Mouse (Mus musculus): ENCODE results near the gene C1galt1. TPM values are rescaled to one million over a fixed set of nuclear protein-coding genes. Genes with fewer than 3 reads are reported as not detected.
A peak's percentile ranks its signal among the peaks of the same experiment; 100 is the strongest.

Gene C1galt1
- 3.4 and 3.5 TPM in 2 replicates for polyA plus RNA-seq (2016; fragmentation: Nextera tagmentation; extraction: Ambion mirVana)

- 3% methylated on average over 76 of the region's 93 CpGs for WGBS
- DNase-seq (ENCODE audit: low spot score), result no peak
Observed at GRCm38 (mm10) chr6:7844802-7845679, at the start of gene C1galt1. Gene C1galt1 (plus strand): TSS chr6:7844842.

GRCm38 (mm10) chr6:7799969-7800368 lies 44.7 kb upstream of the C1galt1 start:
- Histone ChIP-seq H3K9me3 (no peaks in the 10 kb centered on the region), H3K4me1 (no peaks in the 10 kb centered on the region), H3K27ac (no peak overlapping the region), H3K36me3 (no peaks in the 10 kb centered on the region), H3K4me3 (no peak overlapping the region), H3K27me3 (ENCODE audit: insufficient read depth, poor library complexity, severe bottlenecking) (no peaks in the 10 kb centered on the region)
- no peak for DNase-seq (ENCODE audit: low spot score)
- WGBS, result 81% methylated on average over 6 of the region's 6 CpGs

More at GRCm38 (mm10) chr6:7844802-7845679, at the start of gene C1galt1:
- Histone ChIP-seq H3K4me3 (peak within 1 kb of the TSS; percentile 89), H3K9me3 (no peaks in the 10 kb centered on the region), H3K27me3 (ENCODE audit: insufficient read depth, poor library complexity, severe bottlenecking) (no peaks in the 10 kb centered on the region), H3K27ac (peak within 1 kb of the TSS; percentile 98), H3K4me1 (peaks cover 23% of the 10 kb centered on the region), H3K36me3 (no peaks in the 10 kb centered on the region)

GRCm38 (mm10) chr6:7803765-7804542 lies 40.7 kb upstream of the C1galt1 start:
- Histone ChIP-seq H3K9me3 (no peaks in the 10 kb centered on the region), H3K27me3 (ENCODE audit: insufficient read depth, poor library complexity, severe bottlenecking) (no peaks in the 10 kb centered on the region), H3K4me3 (no peak overlapping the region), H3K27ac (no peak overlapping the region), H3K36me3 (no peaks in the 10 kb centered on the region), H3K4me1 (no peaks in the 10 kb centered on the region)
- WGBS, result 80% methylated on average over 9 of the region's 9 CpGs
- no peak for DNase-seq (ENCODE audit: low spot score)

GRCm38 (mm10) chr6:7814146-7814545 lies 30.5 kb upstream of the C1galt1 start:
- 45% methylated on average over 2 of the region's 2 CpGs for WGBS
- H3K36me3 ChIP-seq, result no peaks in the 10 kb centered on the region
- H3K9me3 ChIP-seq, result no peaks in the 10 kb centered on the region
- H3K27me3 ChIP-seq (ENCODE audit: insufficient read depth, poor library complexity, severe bottlenecking), result no peaks in the 10 kb centered on the region
- no peak overlapping the region for H3K4me3 ChIP-seq
- H3K27ac ChIP-seq, result no peak overlapping the region
- no peak for DNase-seq (ENCODE audit: low spot score)
- H3K4me1 ChIP-seq, result no peaks in the 10 kb centered on the region; the same call in 1 of the 2 replicates

GRCm38 (mm10) chr6:7816233-7816632 lies 28.4 kb upstream of the C1galt1 start:
- Histone ChIP-seq H3K4me3 (no peak overlapping the region), H3K27me3 (ENCODE audit: insufficient read depth, poor library complexity, severe bottlenecking) (no peaks in the 10 kb centered on the region), H3K9me3 (no peaks in the 10 kb centered on the region), H3K4me1 (no peaks in the 10 kb centered on the region), H3K27ac (no peak overlapping the region), H3K36me3 (no peaks in the 10 kb centered on the region)
- DNase-seq (ENCODE audit: low spot score), result no peak
- 86% methylated on average over 5 of the region's 5 CpGs for WGBS

- H3K27me3 ChIP-seq (ENCODE audit: insufficient read depth, poor library complexity, severe bottlenecking), result no peaks in the 10 kb centered on the region
- no peaks in the 10 kb centered on the region for H3K36me3 ChIP-seq
- DNase-seq (ENCODE audit: low spot score), result no peak
- no peaks in the 10 kb centered on the region for H3K4me1 ChIP-seq
- H3K9me3 ChIP-seq, result no peaks in the 10 kb centered on the region
- H3K4me3 ChIP-seq, result no peak overlapping the region
- H3K27ac ChIP-seq, result no peak overlapping the region
- WGBS, result 59% methylated on average over 6 of the region's 6 CpGs
Observed at GRCm38 (mm10) chr6:7822688-7823087, 22.0 kb upstream of the C1galt1 start.

GRCm38 (mm10) chr6:7830793-7831192 lies 13.8 kb upstream of the C1galt1 start:
- Histone ChIP-seq H3K36me3 (no peaks in the 10 kb centered on the region), H3K27ac (no peak overlapping the region), H3K9me3 (no peaks in the 10 kb centered on the region), H3K4me1 (no peaks in the 10 kb centered on the region), H3K27me3 (ENCODE audit: insufficient read depth, poor library complexity, severe bottlenecking) (no peaks in the 10 kb centered on the region), H3K4me3 (no peak overlapping the region)
- WGBS, result 72% methylated on average over 8 of the region's 8 CpGs
- DNase-seq (ENCODE audit: low spot score), result no peak

GRCm38 (mm10) chr6:7832564-7833175 lies 12.0 kb upstream of the C1galt1 start:
- Histone ChIP-seq H3K4me3 (no peak overlapping the region), H3K27me3 (ENCODE audit: insufficient read depth, poor library complexity, severe bottlenecking) (no peaks in the 10 kb centered on the region), H3K9me3 (no peaks in the 10 kb centered on the region), H3K27ac (no peak overlapping the region), H3K4me1 (no peaks in the 10 kb centered on the region), H3K36me3 (no peaks in the 10 kb centered on the region)
- no peak for DNase-seq (ENCODE audit: low spot score)
- 88% methylated on average over 6 of the region's 6 CpGs for WGBS

- H3K9me3 ChIP-seq, result no peaks in the 10 kb centered on the region
- WGBS, result 68% methylated on average over 10 of the region's 10 CpGs
- no peaks in the 10 kb centered on the region for H3K36me3 ChIP-seq
- H3K27me3 ChIP-seq (ENCODE audit: insufficient read depth, poor library complexity, severe bottlenecking), result no peaks in the 10 kb centered on the region
- DNase-seq (ENCODE audit: low spot score), result no peak
- H3K4me1 ChIP-seq, result peaks cover 22% of the 10 kb centered on the region
- H3K4me3 ChIP-seq, result peak overlapping the region; percentile 89
- peak overlapping the region; percentile 62; the same call in 1 of the 2 replicates for H3K27ac ChIP-seq
Observed at GRCm38 (mm10) chr6:7843726-7844411, 773 bp upstream of the C1galt1 start.

GRCm38 (mm10) chr6:7844412-7844801 lies 235 bp upstream of the C1galt1 start:
- Histone ChIP-seq H3K4me1 (peaks cover 23% of the 10 kb centered on the region), H3K27me3 (ENCODE audit: insufficient read depth, poor library complexity, severe bottlenecking) (no peaks in the 10 kb centered on the region), H3K27ac (peak overlapping the region; percentile 98), H3K36me3 (no peaks in the 10 kb centered on the region), H3K4me3 (peak overlapping the region; percentile 89), H3K9me3 (no peaks in the 10 kb centered on the region)
- under 1% methylated on average over 30 of the region's 33 CpGs for WGBS
- peak; percentile 98 for DNase-seq (ENCODE audit: low spot score)

GRCm38 (mm10) chr6:7845680-7846017 lies 1.0 kb downstream of the C1galt1 start:
- Histone ChIP-seq H3K4me3 (peak overlapping the region; percentile 89), H3K9me3 (no peaks in the 10 kb centered on the region), H3K27ac (0 out of 2 replicates have a peak overlapping the region, but pooled peaks have one; percentile 98), H3K4me1 (peaks cover 29% of the 10 kb centered on the region), H3K27me3 (ENCODE audit: insufficient read depth, poor library complexity, severe bottlenecking) (no peaks in the 10 kb centered on the region), H3K36me3 (no peaks in the 10 kb centered on the region)
- no peak for DNase-seq (ENCODE audit: low spot score)
- WGBS, result 9% methylated on average over 6 of the region's 6 CpGs

- Histone ChIP-seq H3K36me3 (no peaks in the 10 kb centered on the region), H3K9me3 (no peaks in the 10 kb centered on the region), H3K27me3 (ENCODE audit: insufficient read depth, poor library complexity, severe bottlenecking) (no peaks in the 10 kb centered on the region), H3K27ac (0 out of 2 replicates have a peak overlapping the region, but pooled peaks have one; percentile 0), H3K4me3 (peak overlapping the region; percentile 22; the same call in 1 of the 2 replicates), H3K4me1 (peaks cover 29% of the 10 kb centered on the region)
- no peak for DNase-seq (ENCODE audit: low spot score)
- WGBS, result 79% methylated on average over 8 of the region's 8 CpGs
Observed at GRCm38 (mm10) chr6:7846726-7847439, 2.2 kb downstream of the C1galt1 start.
